Mouse (Mus musculus): ENCODE data around the gene Cep131.

Gene Cep131

DNA sequence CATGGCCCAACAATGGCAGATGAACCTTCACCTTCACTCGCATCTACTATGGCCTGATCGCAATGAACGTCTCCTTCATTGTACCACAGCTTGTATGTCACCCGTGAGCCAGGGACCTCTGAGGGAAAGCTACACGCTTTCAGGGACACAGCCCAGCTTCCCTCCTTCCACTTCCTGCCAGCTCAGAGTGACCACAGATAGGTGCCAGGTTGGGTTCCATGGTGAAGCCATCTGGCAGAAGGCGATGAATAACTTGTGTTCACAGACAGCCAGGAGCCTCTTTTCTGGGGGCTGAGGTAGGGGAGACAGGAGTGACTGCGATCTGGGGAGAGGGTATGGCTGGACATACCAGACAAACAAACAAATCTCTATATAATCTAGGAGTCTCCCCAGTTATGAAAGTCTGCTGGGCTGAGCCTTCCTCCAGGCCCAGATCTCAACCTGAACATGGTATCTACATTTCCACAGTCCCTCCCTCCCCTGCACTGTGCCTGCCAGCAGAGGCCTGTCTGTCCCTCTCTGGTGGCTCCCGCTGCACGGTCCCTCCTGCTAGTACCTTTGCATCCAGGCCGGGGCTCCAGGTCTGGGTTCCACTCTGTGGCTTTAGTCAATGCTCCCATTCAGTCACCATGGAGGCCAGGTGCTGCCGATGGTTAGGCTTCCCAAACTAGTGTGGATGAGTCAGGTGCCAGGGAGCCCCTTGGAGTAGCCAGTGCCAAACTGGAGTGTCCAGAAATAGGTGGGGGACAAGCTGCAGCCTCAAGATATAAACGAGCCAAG, 30.5 kb downstream of the Cep131 start:
- in situ Hi-C loops (cut with MboI; ENCODE audit: unreplicated experiment in 2 of 2): no loop called here

DNA sequence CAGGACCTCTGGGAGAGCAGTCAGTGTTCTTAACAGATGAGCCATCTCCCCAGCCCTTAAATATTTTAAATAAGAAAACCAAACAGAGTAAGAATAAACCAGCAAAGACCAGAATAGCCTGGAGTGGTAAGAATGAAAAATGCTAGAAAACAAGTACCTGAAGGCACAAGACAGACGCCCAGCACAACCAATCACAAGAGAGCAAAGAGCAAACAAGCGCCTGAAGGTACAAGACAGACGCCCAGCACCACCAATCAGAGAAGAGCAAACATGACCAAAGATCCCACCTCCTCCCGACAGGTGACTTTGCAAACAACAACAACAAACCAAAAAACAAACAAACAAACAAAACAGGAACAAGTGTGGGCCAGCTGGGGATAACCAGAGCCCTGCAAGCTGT, 32.8 kb downstream of the Cep131 start:
- in situ Hi-C loops (cut with MboI; ENCODE audit: unreplicated experiment in 2 of 2): no loop called here

- in situ Hi-C loops (cut with MboI; ENCODE audit: unreplicated experiment in 2 of 2): no loop called here
These were observed 34.4 kb downstream of the Cep131 start for GRCm38 (mm10) chr11:120052274-120052673.

- in situ Hi-C loops (cut with MboI; ENCODE audit: unreplicated experiment in 2 of 2): no loop called here
These were observed 35.4 kb downstream of the Cep131 start for GRCm38 (mm10) chr11:120051124-120051811.

DNA sequence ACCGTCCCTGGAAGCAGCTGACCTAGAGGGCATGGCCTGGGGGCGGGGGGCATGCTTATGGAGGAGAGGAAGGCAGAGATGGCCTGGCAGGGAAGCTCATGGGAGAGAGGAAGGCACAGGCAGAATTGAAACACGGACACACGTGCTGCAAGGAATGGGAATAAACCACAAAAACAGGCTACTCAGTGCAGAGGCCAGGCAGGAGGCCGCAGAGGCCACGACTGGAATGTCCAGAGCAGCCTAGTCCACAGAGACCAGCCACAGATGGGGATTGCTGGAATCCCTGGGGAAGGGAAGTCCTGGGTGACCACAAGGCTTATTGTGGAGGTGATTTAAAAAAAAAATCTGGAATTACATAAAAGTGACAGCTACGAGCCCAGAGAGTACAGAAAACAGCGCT, 37.6 kb downstream of the Cep131 start:
- in situ Hi-C loops (cut with MboI; ENCODE audit: unreplicated experiment in 2 of 2): no loop called here

DNA sequence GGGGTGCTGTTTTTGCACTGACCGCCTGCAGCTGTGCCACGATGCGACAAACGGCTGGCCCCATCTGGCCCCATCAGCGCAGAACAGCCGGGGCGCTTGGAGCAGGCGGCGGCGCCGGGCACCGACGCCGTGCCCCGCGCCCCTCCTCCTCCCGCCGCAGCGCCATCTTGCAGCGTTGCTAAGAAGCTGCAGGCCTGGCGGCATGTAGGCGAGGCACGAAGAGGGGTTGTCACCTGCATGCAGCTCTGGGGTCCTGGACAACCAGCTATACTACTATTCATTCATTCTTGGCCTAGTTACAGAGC, 38.4 kb downstream of the Cep131 start:
- in situ Hi-C loops (cut with MboI; ENCODE audit: unreplicated experiment in 2 of 2): no loop called here

GRCm38 (mm10) chr11:120047531-120048251, 38.9 kb downstream of the Cep131 start:
- in situ Hi-C loops (cut with MboI; ENCODE audit: unreplicated experiment in 2 of 2): no loop called here

GRCm38 (mm10) chr11:120046553-120047191, 40.0 kb downstream of the Cep131 start, which contains the start of gene Aatk:
Gene Aatk (minus strand): TSS chr11:120047167.
- in situ Hi-C loops (cut with MboI; ENCODE audit: unreplicated experiment in 2 of 2): no loop called here

GRCm38 (mm10) chr11:120045839-120046552, 40.6 kb downstream of the Cep131 start:
- in situ Hi-C loops (cut with MboI; ENCODE audit: unreplicated experiment in 2 of 2): no loop called here

- in situ Hi-C loops (cut with MboI; ENCODE audit: unreplicated experiment in 2 of 2): no loop called here
These were observed 41.3 kb downstream of the Cep131 start for GRCm38 (mm10) chr11:120045341-120045740.

DNA sequence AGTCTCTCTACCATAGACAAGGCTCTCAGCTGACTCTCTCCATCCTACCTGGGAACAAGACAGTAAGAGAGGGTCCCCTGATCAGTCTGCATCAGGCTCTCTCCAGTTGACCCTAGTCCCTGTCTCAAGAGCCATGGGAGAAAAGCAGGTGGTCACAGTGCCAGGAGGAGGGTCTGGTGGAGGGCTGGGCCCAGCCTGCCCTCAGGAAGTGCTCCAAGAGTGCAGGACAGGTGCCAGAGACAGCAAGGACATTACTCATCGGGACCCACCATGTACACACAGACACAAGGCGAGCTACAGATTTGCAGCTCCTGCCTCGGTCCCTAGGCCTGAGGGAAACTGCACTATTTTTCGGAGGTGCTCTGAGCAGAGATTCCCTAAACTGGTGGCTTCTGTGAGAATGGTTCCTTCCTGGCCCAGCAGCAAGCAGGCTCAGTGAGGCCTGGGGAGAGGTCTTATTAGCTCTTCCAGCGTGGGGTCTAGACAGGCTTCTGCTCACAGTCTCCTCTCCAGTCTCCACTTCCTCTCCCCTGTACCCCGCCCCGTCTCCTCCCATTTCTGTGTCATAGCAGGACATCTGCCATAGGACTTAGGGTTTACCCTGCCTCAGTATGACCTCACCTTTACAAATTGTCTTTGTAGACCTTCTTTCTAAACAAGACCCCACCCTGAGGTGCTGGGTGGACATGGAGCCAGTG, 44.3 kb downstream of the Cep131 start:
- in situ Hi-C loops (cut with MboI; ENCODE audit: unreplicated experiment in 2 of 2): no loop called here

GRCm38 (mm10) chr11:120041191-120042123, 45.2 kb downstream of the Cep131 start:
- in situ Hi-C loops (cut with MboI; ENCODE audit: unreplicated experiment in 2 of 2): no loop called here

- in situ Hi-C loops (cut with MboI; ENCODE audit: unreplicated experiment in 2 of 2): no loop called here
These were observed 46.2 kb downstream of the Cep131 start for GRCm38 (mm10) chr11:120040440-120040839.

DNA sequence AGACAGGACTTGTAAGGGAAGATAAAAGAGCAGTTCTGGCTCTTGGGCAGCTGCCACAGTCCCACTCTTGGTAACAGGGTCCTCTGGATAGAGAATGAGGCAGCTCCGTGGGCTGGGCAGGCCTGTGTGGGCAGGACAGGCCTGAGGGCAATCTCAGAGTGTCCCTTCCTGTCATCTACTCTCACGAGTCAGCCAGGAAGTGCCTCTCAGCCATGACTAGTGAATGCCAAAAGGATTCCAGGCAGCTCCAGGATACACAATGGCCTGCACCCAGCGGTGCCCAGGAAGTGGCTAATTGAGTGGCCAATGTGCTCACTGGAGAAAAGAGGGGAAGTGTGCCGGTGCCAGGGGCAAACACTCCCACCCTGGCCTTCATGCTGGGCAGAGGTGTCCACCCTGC, 47.0 kb downstream of the Cep131 start:
- in situ Hi-C loops (cut with MboI; ENCODE audit: unreplicated experiment in 2 of 2): no loop called here

DNA sequence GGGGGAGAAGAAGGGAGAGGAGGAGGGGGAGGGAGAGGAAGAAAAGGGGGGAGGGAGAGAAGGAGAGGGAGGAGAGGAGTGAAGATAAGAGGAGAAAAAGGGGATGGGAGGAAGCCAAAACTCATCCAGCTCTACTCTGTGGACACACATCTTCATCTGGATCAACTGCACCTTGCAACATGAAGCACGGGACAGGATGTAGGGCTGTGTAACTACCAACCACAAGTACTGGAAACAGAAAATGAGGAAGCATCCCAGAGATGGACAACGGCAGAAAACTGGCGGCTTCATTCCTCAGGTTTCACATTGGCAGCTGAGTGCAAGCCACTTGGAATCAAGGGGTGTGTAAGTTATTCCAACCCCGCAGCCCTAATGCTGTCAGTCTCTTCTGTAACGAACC, 51.9 kb downstream of the Cep131 start:
- in situ Hi-C loops (cut with MboI; ENCODE audit: unreplicated experiment in 2 of 2): no loop called here

- in situ Hi-C loops (cut with MboI; ENCODE audit: unreplicated experiment in 2 of 2): no loop called here
These were observed 52.3 kb downstream of the Cep131 start for GRCm38 (mm10) chr11:120034306-120034705.

DNA sequence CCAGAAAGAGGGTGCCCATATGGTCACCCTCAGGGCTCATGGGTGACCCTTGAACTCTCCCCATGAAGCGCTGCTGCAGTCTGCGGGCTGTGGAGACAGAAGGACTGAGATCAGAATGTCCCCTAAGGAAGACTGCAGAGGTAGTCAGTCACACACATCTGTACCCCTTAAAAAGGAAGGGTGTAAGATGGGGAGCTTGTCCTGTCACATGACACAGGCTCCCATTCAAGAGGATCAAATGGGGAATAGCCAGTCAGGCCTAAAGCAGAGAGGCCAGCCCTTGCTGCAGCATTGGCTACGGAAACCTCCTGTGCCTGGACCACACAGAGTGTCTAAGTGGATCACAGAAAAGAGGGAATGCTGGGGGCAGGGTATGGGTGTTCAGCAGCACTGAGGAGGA, 53.2 kb downstream of the Cep131 start:
- in situ Hi-C loops (cut with MboI; ENCODE audit: unreplicated experiment in 2 of 2): no loop called here

DNA sequence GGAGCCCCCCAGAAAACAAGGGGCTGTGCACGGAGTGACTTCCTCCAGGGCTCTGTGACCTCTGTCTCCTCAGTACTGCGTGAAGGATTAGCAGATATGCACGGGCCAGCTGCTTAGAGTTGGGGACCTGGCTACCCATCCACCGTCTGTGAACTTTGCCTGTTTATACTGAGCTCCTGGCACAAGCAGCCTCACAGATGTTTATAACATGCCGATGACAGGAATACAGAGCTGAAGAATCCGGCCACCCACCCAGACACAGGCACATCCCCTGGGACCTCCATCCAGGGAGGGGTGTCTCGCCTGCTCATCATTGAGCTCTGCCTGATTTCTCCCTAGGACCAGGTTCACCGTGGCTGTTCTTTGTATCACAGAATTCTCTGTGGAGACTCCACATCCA, 54.6 kb downstream of the Cep131 start:
- in situ Hi-C loops (cut with MboI; ENCODE audit: unreplicated experiment in 2 of 2): no loop called here

All from v-Abl transformed pro-B cells (cell line).